Mouse (Mus musculus): ENCODE data around the gene Reps1. TPM values are rescaled to one million over a fixed set of nuclear protein-coding genes. Genes with fewer than 3 reads are reported as not detected.

The Reps1 gene
- 10 to 100 TPM; 40.2 to 41.6 TPM for total RNA-seq (2021)

- intact Hi-C loops (cut with DNase I), result loop anchor here (1.0 to 10.0 kb wide), 4 partner anchors 46 to 339 kb away; no protein-coding TSS in a partner anchor
- peak; percentile 53 to 61 for DNase-seq
Measured at GRCm38 (mm10) chr10:18055696-18056390, at the start of gene Reps1. Gene Reps1 (plus strand): TSS chr10:18055861.

DNA sequence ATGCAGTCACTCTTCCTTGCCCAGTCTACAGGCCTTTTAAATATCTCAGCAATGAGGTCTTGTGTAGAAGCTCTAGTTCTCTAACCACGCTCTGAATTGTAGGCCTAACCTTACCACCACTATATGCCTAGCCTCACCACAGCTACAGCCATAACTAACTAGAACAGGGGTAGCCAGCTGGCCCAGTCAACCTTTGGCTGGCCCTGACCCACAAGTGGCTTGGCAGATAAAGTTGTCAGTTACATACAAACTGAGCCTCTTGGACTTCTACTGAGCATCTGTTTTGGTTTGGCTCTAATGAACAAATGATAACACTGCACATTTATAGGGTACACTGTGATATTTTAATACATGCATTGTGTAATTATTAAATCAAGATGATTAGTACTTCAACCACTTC is 48.9 kb upstream of the Reps1 start:
- DNase-seq, result peak; percentile 59 to 65
- intact Hi-C loops (cut with DNase I), result loop anchor here (5.0 kb wide), 1 partner anchor 54 kb away; no protein-coding TSS in a partner anchor

- intact Hi-C loops (cut with DNase I), result loop anchor here (5.0 kb wide), 1 partner anchor 55 kb away; no protein-coding TSS in a partner anchor
Measured at GRCm38 (mm10) chr10:18007243-18007642, 48.4 kb upstream of the Reps1 start.

DNA sequence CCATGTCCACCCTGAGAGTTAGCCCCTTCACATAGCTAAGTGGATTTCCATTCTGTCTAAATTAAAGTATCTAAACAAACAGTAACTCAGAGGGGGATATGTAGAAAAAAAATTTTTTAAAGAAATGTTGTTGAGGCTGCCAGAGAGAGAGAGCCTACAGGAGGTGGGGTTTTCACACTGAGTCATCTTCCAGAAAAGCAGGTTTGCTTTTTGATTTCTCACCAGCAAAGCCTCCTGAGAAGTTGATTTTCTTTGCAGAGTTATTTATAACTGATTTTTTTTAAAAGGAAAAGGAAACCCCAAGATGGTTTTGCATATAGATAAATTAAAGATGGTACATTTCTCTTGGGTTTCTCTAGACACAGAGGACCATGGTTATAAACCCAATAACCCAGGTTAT is 47.5 kb upstream of the Reps1 start:
- intact Hi-C loops (cut with DNase I), result loop anchor here (5.0 kb wide), 1 partner anchor 56 kb away; no protein-coding TSS in a partner anchor
- no peak for DNase-seq

More at GRCm38 (mm10) chr10:18007243-18007642, 48.4 kb upstream of the Reps1 start:
- no peak for DNase-seq

DNA sequence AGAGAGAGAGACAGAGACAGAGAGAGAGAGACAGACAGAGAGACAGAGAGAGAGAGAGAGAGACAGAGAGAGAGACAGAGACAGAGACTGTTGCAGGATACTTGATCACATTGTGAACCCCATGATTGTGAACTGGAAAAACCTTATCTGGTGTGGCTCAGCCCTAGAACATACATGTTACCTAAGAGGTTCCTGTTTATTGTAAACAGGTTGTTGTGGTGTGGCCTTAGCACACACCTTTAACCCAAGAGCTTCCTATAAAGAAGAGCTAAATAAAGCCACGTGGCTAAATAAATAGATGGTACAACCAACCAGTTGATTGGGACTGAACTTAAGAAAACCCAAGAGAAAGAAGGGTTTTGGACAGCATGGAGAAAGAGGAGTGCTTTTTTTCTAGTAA is 45.9 kb upstream of the Reps1 start:
- no peak for DNase-seq
- intact Hi-C loops (cut with DNase I), result loop anchor here (5.0 kb wide), 1 partner anchor 57 kb away; no protein-coding TSS in a partner anchor

DNA sequence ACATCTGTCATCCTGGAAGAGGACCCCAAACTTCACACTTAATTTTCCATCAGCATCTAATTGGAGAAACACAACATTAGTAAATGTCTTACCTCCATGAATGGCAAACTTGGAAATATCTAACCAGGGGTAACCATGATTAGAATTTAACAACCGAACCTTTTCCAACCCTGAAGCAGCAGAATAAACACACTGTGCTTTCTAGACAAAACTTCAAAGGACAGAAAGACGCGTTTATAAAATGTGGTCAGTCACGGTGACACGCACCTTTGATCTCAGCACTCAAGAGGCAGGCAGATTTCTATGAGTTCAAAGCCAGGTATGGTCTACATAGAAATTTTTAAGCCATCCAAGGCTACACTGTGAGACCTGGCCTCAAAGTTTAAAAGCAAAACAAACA is 43.9 kb upstream of the Reps1 start:
- intact Hi-C loops (cut with DNase I), result no loop called here
- no peak for DNase-seq

DNA sequence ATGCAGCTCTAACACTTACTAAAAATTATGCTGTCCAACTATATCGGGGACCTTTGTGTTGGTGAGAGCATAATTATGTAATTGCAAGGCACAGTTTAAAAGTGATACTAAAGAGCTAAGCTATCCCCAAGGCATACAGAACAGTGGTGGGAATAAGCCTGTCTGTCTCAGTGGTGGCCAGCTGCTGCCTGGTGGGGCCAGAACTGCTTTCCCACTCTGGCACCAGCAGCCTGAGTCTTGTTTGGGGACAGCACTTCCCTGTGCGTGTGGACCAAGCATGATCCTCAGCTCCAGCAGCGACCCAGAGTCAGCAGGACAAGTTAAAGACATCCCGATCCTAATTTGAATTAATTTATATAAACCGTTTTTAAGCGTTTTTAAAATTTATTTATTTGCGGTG is 35.2 kb upstream of the Reps1 start:
- no peak for DNase-seq

GRCm38 (mm10) chr10:18020846-18021245 is 34.8 kb upstream of the Reps1 start:
- intact Hi-C loops (cut with DNase I), result no loop called here

More for the DNA sequence above, 35.2 kb upstream of the Reps1 start:
- intact Hi-C loops (cut with DNase I), result no loop called here

DNA sequence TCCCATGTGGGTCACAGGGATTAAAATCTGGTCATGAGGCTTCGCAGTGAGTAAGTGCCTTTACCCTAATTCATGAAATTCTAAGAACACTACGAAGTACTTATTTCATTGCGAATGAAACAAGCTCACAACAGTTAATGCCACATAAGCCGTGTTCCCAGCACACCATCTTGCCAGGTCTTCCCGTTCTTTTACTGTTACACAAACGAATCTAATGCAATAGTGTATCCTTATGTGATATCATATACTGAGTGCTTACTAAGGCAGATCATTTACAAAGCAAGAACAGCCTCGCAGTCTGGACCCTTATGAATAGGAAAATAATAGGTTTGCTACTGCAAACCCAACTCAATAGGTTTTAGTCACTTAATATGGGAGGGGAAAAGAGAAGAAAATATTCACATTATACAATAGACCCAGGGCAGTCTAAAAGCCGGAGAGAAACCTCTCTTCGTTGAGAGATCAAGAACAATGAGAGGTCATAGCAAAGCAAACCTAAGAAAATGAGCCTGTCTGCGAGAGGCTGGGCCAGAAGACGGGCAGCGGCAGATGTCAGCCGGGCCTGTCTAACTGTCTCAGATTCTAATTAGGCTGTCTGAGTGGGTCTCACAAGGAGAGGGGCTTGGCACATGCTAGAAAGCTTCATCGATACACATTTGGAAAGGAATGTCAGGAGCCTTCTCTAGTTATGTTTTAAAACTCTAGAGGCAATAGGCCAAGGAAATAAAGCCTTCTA is 33.9 kb upstream of the Reps1 start:
- intact Hi-C loops (cut with DNase I), result no loop called here
- no peak for DNase-seq

More at GRCm38 (mm10) chr10:18020846-18021245, 34.8 kb upstream of the Reps1 start:
- DNase-seq, result no peak

DNA sequence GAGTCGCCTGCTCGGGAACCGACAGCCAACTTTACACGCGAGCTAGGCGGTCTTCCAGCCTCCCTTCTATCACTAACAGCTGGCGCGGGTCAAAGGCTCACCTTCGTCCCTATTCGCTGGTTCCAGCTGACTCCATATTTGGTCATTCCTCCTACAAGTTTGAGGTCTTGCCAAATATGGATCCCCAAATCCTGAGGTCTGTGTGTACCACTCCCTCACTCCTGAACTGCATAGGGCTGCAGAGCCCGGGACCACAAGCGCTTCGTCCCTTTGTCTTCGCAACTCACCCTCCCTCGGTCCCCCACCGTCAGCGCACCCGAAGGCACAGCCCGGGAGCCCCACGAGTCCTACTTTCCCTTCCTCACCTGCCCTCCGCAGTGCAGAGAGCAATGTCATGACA is 33.3 kb upstream of the Reps1 start:
- intact Hi-C loops (cut with DNase I), result no loop called here
- peak; percentile 92 to 93 for DNase-seq

DNA sequence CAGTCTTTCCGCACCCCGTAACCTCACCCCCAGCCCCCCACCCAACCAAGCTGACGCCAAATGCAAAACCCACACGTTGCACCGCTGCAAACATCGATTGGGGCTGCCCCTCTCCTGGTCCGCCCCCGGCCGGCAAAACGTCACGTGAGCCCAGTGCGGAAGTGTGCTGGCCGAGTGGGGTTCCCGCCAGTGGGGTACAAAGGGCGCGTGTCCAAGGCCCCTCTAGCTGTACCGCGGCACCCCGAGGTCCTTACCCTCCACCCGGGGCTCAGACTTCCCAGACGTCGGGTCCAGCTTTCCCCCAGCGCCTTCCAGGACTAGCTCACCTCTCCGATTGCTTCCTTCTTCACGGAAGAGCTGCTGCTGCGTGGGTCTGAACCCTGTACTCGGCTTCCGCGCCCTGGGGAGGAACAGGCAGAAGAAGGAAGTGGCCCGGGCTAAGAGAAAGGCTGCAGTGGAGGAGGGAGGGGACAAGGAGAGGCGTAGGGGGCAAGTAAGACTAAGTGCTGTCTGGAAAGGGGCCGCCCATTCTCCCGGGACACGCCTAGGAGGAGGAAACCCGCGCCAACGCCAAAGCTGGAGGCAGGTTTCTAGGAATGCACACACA is 32.8 kb upstream of the Reps1 start, which contains the start of gene Abracl:
Gene Abracl, minus strand, starts transcription at position 548 of the 607 bp plus-strand sequence.
- peak; percentile 81 to 83 for DNase-seq
- intact Hi-C loops (cut with DNase I), result no loop called here

DNA sequence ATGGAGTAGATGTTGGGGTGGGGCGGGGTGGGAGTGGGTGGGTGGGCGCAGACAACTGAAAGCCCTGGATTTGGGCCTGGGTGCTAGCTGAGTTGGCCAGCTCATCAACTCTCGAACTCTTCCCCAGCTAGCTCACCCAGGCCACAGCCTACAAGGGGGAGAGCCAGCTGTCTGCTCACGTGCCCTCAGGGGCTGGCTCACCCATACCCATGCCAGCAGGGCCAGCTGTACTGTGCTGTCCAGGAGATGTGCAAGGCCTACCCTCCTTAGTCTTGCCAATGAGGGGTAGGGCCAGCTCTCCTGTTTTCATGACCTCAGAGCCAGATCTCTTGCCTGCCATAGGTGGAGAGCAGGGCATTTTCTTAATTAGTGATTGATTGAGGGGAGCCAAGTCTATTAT is 21.3 kb upstream of the Reps1 start:
- intact Hi-C loops (cut with DNase I), result no loop called here
- no peak for DNase-seq

DNA sequence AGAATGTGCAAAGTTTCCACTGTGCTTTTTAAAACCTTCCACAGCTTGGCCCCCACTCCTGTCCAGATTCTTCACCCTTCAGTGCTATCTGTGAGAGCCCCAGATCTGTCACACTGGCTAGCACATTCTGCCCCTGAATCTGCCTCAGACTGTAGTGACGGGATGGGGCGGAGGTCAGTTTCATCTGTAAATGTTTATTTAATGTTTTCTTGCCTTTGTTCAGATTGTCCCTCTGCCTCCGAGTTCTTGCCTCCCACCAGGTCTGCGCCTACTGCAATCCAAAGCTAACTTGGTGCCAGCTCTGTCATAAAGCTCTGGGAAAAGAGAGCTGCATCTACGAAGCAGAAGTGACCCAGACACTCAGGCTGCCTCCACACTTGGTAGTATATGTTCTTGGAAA is 18.8 kb upstream of the Reps1 start:
- DNase-seq, result no peak
- intact Hi-C loops (cut with DNase I), result no loop called here

DNA sequence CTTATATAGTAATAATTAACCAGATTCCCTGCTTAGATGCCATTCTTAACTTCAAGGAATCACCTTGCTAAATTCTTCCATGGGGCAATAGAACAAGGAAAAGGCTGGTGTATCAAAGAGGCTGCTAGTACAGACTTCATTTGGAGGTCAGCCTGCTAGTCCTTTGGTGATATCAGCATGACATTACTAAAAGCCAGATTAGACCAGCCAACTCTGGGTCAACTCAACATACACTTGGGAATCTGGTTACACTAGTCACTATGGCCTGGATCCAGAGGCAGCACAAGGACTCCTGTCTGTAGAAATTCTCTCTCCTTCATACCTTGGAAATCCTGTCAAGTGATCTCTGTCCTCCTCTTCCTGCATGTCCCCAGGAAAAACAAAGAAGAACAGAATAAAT is 9.3 kb upstream of the Reps1 start:
- DNase-seq, result peak; percentile 37 to 44
- intact Hi-C loops (cut with DNase I), result no loop called here

- intact Hi-C loops (cut with DNase I), result no loop called here
- no peak for DNase-seq
Measured at GRCm38 (mm10) chr10:18047380-18048146, 8.1 kb upstream of the Reps1 start.

DNA sequence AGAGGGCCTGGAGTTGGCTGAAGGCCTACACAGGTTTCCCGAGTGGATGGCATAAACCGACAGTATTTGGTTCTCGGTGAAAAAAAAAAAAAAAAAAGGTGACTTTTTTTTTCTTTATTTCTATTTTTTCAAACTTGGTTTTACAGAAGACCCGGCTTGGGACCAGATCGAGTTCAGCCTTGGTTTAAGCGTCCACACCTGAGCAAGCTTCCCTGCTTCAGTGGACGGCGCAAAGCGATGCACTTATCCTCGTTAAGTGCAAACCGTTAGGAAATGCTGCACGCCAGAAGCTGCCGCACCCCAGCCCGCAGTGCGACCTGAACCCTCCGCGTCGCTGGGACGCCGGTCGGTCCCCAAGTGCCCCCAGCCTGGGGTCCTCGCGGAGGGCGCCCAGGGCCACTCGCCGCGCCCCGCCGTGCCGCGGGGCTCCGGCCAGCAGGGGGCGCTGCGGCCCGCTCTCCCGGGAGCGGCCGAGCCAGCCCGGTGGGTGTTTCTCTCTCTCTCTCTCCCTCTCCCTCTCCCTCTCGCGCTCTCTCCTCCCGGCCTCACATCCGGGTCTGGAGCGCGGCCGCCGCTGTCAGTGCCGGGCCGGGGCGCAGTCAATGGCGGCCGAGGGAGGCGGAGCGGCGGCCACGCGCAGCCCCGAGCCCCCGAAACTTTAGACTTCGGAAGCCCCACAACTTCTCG is 509 bp upstream of the Reps1 start:
- DNase-seq, result peak; percentile 87 to 88
- intact Hi-C loops (cut with DNase I), result loop anchor here (1.0 to 10.0 kb wide), 4 partner anchors 47 to 340 kb away; no protein-coding TSS in a partner anchor

DNA sequence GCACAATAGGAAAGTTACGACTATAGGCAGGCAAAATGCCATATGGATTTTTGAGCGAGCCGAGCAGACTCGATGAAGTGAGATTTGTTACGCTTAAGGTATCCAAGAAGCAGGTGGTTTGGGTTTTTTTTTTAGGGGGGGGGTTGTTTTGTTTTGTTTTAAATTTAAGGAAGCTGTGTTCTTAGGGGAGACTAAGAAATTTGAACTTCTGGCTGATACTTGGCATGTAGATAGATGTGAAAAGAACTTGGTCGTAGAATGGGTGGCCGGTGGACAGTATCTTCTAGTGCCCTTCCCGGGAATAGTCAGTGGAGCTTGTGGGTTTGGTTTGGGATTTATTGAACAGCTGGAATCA is 707 bp downstream of the Reps1 start:
- intact Hi-C loops (cut with DNase I), result loop anchor here (5.0 to 10.0 kb wide), 3 partner anchors 46 to 338 kb away; no protein-coding TSS in a partner anchor
- peak in 1 of 2 experiments; percentile 31 for DNase-seq

- intact Hi-C loops (cut with DNase I), result loop anchor here (5.0 to 10.0 kb wide), 3 partner anchors 43 to 336 kb away; no protein-coding TSS in a partner anchor
- no peak for DNase-seq
Measured at GRCm38 (mm10) chr10:18058681-18059338, 3.1 kb downstream of the Reps1 start.

DNA sequence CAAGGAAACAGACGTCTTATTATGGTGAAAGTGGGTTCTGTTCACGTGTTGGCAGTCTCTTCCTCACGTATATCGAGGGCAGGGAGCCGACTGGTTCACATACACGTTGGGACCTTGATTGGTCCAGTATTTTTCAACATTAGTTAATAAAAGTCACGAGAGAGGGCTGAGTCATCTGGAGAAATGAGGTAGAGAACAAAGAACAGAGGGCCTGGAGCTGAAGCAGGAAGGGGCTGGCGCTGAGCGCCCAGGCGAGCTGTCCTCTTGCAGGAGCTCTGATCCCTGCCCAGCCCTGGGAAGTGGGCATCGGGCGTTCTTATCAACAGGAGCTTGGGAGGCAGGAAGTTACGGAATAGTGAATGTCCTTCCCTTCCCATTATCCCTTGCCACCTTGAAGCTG is 4.1 kb downstream of the Reps1 start:
- intact Hi-C loops (cut with DNase I), result loop anchor here (5.0 to 10.0 kb wide), 3 partner anchors 42 to 335 kb away; no protein-coding TSS in a partner anchor
- no peak for DNase-seq
